Mouse (Mus musculus) NIH3T3 (cell line): ENCODE data around the gene Hfe2.

Experiments used
- DNase-seq: peaks from one replicate; pipeline ENCODE4 v3.0.0-alpha.2; 2012; ENCODE audit warnings: low read depth

Hfe2 gene

GRCm38 (mm10) chr3:96528506-96528905 lies 3.5 kb downstream of the Hfe2 start:
- DNase-seq, result no peak

GRCm38 (mm10) chr3:96532050-96532449 lies 7.1 kb downstream of the Hfe2 start:
- DNase-seq, result no peak

GRCm38 (mm10) chr3:96534300-96534699 lies 9.3 kb downstream of the Hfe2 start:
- no peak for DNase-seq

- DNase-seq, result peak; percentile 64
These were observed 14.3 kb downstream of the Hfe2 start for GRCm38 (mm10) chr3:96539316-96539715.

GRCm38 (mm10) chr3:96540740-96541139 lies 15.8 kb downstream of the Hfe2 start:
- DNase-seq, result no peak

- DNase-seq, result peak; percentile 71
These were observed 16.5 kb downstream of the Hfe2 start for GRCm38 (mm10) chr3:96541328-96542078.

- DNase-seq, result no peak
These were observed 17.6 kb downstream of the Hfe2 start for GRCm38 (mm10) chr3:96542554-96542953.

GRCm38 (mm10) chr3:96543345-96543744 lies 18.4 kb downstream of the Hfe2 start:
- DNase-seq, result no peak

GRCm38 (mm10) chr3:96545565-96545964 lies 20.6 kb downstream of the Hfe2 start:
- peak; percentile 52 for DNase-seq

- DNase-seq, result peak; percentile 19
These were observed 21.9 kb downstream of the Hfe2 start for GRCm38 (mm10) chr3:96546880-96547279.

- peak; percentile 88 for DNase-seq
These were observed 22.5 kb downstream of the Hfe2 start for GRCm38 (mm10) chr3:96547389-96547960.

- DNase-seq, result no peak
These were observed 23.9 kb downstream of the Hfe2 start for GRCm38 (mm10) chr3:96548824-96549223.

GRCm38 (mm10) chr3:96549346-96549745 lies 24.4 kb downstream of the Hfe2 start:
- DNase-seq, result no peak

- DNase-seq, result peak; percentile 85
These were observed 26.2 kb downstream of the Hfe2 start for GRCm38 (mm10) chr3:96551203-96551602.

GRCm38 (mm10) chr3:96551890-96552289 lies 26.9 kb downstream of the Hfe2 start:
- DNase-seq, result no peak

GRCm38 (mm10) chr3:96553601-96554000 lies 28.6 kb downstream of the Hfe2 start:
- no peak for DNase-seq

- no peak for DNase-seq
These were observed 29.3 kb downstream of the Hfe2 start for GRCm38 (mm10) chr3:96554251-96554650.

- peak; percentile 84 for DNase-seq
These were observed 30.1 kb downstream of the Hfe2 start for GRCm38 (mm10) chr3:96555041-96555596.

GRCm38 (mm10) chr3:96555999-96556614 lies 31.1 kb downstream of the Hfe2 start:
- DNase-seq, result no peak

GRCm38 (mm10) chr3:96556651-96557635 lies 32.0 kb downstream of the Hfe2 start:
- DNase-seq, result peak; percentile 32

GRCm38 (mm10) chr3:96557694-96558093 lies 32.7 kb downstream of the Hfe2 start, which contains the start of gene Txnip:
TSS of gene Txnip (plus strand) at chr3:96557957.
- DNase-seq, result peak; percentile 99

- peak; percentile 29 for DNase-seq
These were observed 33.2 kb downstream of the Hfe2 start for GRCm38 (mm10) chr3:96558159-96558558.
